Mouse (Mus musculus) hindbrain, embryonic 16.5 days (tissue): ENCODE data around the gene Fancb. TPM values are rescaled to one million over a fixed set of nuclear protein-coding genes. Genes with fewer than 3 reads are reported as not detected.

Experiments used
- ATAC-seq: fragments of 200-750 bp; cut with Nextera tagmentation; 2 replicates; pipeline ENCODE4 v1.8.0; 2017; ENCODE audit warnings: moderate TSS enrichment, moderate library complexity
- H3K27ac ChIP-seq: fragments of 300-500 bp; sonication (generic); 2 replicates; pipeline ENCODE4 v1.5.1; 2014; ENCODE audit warnings: low read depth, mild to moderate bottlenecking, control low read depth, low read length, moderate library complexity
- H3K27me3 ChIP-seq: fragments of 300-500 bp; sonication (generic); replicated peaks from 2 replicates; pipeline ENCODE4 v1.6.1; 2014; ENCODE audit warnings: low read length; ENCODE audit not compliant: control insufficient read depth, insufficient read depth
- H3K36me3 ChIP-seq: fragments of 300-500 bp; sonication (generic); 2 replicates; pipeline ENCODE4 v1.6.1; 2014; ENCODE audit warnings: mild to moderate bottlenecking, low read length, moderate library complexity, mixed read lengths; ENCODE audit not compliant: control insufficient read depth, insufficient read depth
- H3K4me1 ChIP-seq: fragments of 300-500 bp; sonication (generic); 2 replicates; pipeline ENCODE4 v1.6.1; 2014; ENCODE audit warnings: low read depth, low read length; ENCODE audit not compliant: control insufficient read depth, insufficient read depth
- H3K4me2 ChIP-seq: fragments of 300-500 bp; sonication (generic); 2 replicates; pipeline ENCODE4 v1.6.1; 2014; ENCODE audit warnings: mild to moderate bottlenecking, low read length, control low read depth, moderate library complexity
- H3K4me3 ChIP-seq: fragments of 300-500 bp; sonication (generic); 2 replicates; pipeline ENCODE4 v1.5.1; 2014; ENCODE audit warnings: mild to moderate bottlenecking, low read length, control low read depth, moderate library complexity
- H3K9ac ChIP-seq: fragments of 300-500 bp; sonication (generic); 2 replicates; pipeline ENCODE4 v1.6.1; 2014; ENCODE audit warnings: low read depth, mild to moderate bottlenecking, control low read depth, low read length, moderate library complexity
- H3K9me3 ChIP-seq: fragments of 300-500 bp; sonication (generic); 2 replicates; pipeline ENCODE4 v1.6.1; 2014; ENCODE audit warnings: mild to moderate bottlenecking, low read length, moderate library complexity; ENCODE audit not compliant: control insufficient read depth
- WGBS: fragments of 180-500 bp; shearing (Covaris S2); extraction: QIAGEN DNeasy Blood & Tissue Kit; methylation state at CpG from one replicate; pipeline ENCODE4 v1.1.7; 2014; 5-methylcytosine and 5-hydroxymethylcytosine counted together
- polyA plus RNA-seq: library from polyadenylated mRNA; unstranded; fragments of >200 nt; fragmentation: Nextera tagmentation; extraction: Ambion mirVana; gene quantifications from 2 replicates; pipeline ENCODE4 v1.2.1, GENCODE M21; 2015

The Fancb gene
- 2.9 and 3.4 TPM in 2 replicates for polyA plus RNA-seq

DNA sequence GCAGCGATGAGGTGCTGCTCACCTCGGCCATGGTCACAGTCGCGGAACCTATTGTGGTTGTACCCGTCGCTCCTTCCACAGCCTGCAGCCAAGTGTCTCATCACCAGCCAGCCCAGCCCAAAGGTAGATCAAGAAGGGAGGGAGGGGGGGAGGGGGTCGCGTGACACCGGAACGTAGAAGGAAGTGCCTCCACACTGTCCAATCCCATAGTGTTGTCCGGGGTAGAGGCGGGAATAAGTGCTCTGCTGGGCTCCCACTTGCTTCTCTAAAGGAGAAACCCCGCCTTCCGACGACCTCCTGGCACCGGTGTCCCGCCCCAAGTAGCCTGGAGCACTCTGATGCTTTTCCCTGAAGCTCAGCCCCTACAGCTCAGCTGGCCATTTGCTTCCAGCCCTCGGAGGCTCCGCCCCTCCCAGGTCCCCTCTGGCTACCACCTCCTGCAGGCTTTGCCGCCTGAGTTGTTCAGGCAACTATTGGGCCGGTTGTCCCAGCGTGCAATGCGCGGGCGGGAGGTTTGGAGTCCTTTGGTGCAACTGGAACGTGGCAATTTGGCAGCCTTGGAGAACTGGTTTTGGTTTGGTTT, at the start of gene Fancb, which contains the start of gene Mospd2:
Fancb (plus strand) TSS at position 400 of the 583 bp plus-strand sequence.
Mospd2 (minus strand) TSS at position 183 of the 583 bp plus-strand sequence.
- H3K36me3 ChIP-seq: no peaks in the 10 kb centered on the region
- peak within 1 kb of the TSS; percentile 47 for H3K4me3 ChIP-seq
- H3K9ac ChIP-seq: peak within 1 kb of the TSS; percentile 57
- no peaks in the 10 kb centered on the region for H3K27me3 ChIP-seq
- peak within 1 kb of the TSS; percentile 49 for H3K4me2 ChIP-seq
- 19% methylated on average over 20 of the region's 26 CpGs for WGBS
- H3K27ac ChIP-seq: 0 out of 2 replicates have a peak within 1 kb of the TSS, but pooled peaks have one; percentile 13
- no peaks in the 10 kb centered on the region for H3K9me3 ChIP-seq
- peaks cover 3% of the 10 kb centered on the region; the same call in 1 of the 2 replicates for H3K4me1 ChIP-seq
- ATAC-seq: peak; percentile 100

DNA sequence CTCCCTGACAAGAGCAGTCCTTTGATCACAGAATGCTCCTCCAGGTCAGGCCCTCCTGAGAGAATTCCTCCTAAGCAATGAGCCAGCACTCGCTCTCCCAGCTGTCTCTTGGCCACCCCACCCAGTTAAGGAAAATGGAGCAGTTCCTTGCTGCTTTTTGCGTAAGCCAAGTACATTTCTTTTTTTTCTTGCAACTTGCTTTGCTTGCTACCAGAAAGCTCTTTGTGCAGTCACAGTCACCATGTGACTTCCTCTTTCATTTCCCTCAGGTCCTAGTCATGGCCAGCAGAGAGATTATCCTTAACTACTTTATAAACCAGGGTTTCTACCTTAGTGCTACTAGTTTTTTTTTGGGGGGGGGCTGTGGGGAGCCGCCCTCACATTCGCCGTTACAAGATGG, 38.9 kb upstream of the Fancb start:
- no peak overlapping the region for H3K27ac ChIP-seq
- no peaks in the 10 kb centered on the region for H3K27me3 ChIP-seq
- no peaks in the 10 kb centered on the region for H3K9me3 ChIP-seq
- H3K4me1 ChIP-seq: no peaks in the 10 kb centered on the region
- no peak overlapping the region for H3K4me3 ChIP-seq
- no peak overlapping the region for H3K4me2 ChIP-seq
- 98% methylated on average over 5 of the region's 5 CpGs for WGBS
- peaks cover 6% of the 10 kb centered on the region; the same call in 1 of the 2 replicates for H3K36me3 ChIP-seq
- ATAC-seq: no peak
- H3K9ac ChIP-seq: no peak overlapping the region

DNA sequence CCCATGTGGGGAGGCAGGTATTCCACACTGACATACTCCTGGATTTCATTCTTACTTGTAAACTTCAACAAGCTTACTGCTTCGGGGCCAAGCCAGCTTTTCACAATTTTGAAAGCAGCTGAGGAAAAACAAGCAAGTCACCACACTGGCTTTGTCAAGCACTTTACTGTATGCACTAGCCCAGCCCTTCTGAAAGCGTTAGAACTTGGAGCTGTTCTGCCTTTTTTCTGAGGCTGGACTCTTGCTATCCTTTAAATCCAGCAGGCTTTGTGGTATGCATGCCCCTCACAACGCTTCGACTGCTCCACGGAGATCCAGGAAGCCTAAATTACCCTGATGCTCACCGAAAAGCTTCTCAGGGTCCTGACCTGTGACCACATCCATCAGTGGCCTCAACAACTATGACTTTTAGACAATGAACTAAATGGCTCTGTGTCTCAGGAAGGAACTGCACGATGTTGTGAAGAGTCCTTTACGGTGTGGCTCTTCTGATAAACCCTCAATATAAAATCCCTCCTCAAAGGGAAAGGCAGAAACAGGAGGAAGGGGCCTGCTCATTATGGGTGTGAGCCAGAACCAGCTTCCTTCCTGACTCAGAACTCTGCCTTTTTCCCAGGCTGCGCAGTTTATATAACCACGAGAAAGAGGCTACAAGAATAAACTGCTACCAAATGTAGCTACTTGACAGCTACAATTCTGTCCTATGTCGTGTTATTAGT, 28.4 kb upstream of the Fancb start:
- Histone ChIP-seq H3K4me3 (no peak overlapping the region), H3K9me3 (no peaks in the 10 kb centered on the region), H3K9ac (no peak overlapping the region), H3K27me3 (no peaks in the 10 kb centered on the region), H3K27ac (no peak overlapping the region), H3K4me2 (no peak overlapping the region), H3K36me3 (peaks cover 2% of the 10 kb centered on the region; the same call in 1 of the 2 replicates), H3K4me1 (no peaks in the 10 kb centered on the region)
- ATAC-seq: no peak
- WGBS: 59% methylated on average over 11 of the region's 11 CpGs

GRCm38 (mm10) chrX:164952601-164953375, 27.6 kb upstream of the Fancb start:
- Histone ChIP-seq H3K36me3 (peaks cover 2% of the 10 kb centered on the region; the same call in 1 of the 2 replicates), H3K27ac (no peak overlapping the region), H3K27me3 (no peaks in the 10 kb centered on the region), H3K4me1 (no peaks in the 10 kb centered on the region), H3K4me3 (no peak overlapping the region), H3K9ac (no peak overlapping the region), H3K4me2 (no peak overlapping the region), H3K9me3 (no peaks in the 10 kb centered on the region)
- WGBS: 84% methylated on average over 5 of the region's 5 CpGs
- no peak for ATAC-seq

DNA sequence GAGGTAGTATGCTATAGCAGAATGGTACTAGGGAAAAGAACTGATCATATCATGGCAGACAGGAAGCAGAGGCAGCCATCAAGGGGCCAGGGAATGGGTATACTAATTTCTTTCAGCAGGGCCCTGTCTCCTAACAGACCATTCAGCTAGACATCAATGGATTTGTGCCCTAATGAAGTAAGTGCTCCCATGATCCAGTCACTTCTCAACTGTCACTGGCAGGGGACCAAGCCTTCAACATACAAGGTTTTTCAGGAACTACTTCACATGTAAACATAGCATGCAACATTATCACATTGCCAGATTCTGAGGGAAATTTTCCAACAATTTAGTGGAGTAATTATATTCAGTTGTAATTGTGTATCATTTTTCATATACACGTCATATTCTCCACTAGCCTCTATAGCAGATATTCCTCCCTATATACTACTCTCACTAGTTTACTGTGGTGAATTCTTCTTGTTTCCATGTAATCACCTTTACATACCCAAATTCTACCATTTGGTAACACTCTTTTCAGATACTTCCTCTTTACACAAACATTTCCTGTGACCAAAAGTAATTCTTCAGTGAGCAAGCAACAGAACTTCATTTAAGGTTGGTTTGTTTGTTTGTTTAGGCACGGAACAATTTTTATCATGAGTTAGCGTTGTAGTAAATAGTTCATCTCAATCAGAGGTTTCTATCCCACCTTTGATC, 14.5 kb upstream of the Fancb start:
- no peak for ATAC-seq

GRCm38 (mm10) chrX:164971206-164971605, 9.2 kb upstream of the Fancb start:
- 86% methylated on average over 3 of the region's 3 CpGs for WGBS
- no peak overlapping the region for H3K9ac ChIP-seq

More for the DNA sequence above, 14.5 kb upstream of the Fancb start:
- WGBS: 92% methylated on average over 3 of the region's 3 CpGs
- Histone ChIP-seq H3K36me3 (no peaks in the 10 kb centered on the region), H3K4me2 (no peak overlapping the region), H3K9ac (no peak overlapping the region), H3K4me1 (no peaks in the 10 kb centered on the region), H3K27ac (no peak overlapping the region), H3K9me3 (no peaks in the 10 kb centered on the region), H3K4me3 (no peak overlapping the region), H3K27me3 (no peaks in the 10 kb centered on the region)

GRCm38 (mm10) chrX:164978866-164979265, 1.5 kb upstream of the Fancb start:
- Histone ChIP-seq H3K27me3 (no peaks in the 10 kb centered on the region), H3K4me2 (peak overlapping the region; percentile 49), H3K4me3 (no peak overlapping the region), H3K9ac (no peak overlapping the region), H3K27ac (no peak overlapping the region), H3K4me1 (peaks cover 3% of the 10 kb centered on the region; the same call in 1 of the 2 replicates), H3K9me3 (no peaks in the 10 kb centered on the region), H3K36me3 (no peaks in the 10 kb centered on the region)
- 93% methylated on average over 2 of the region's 2 CpGs for WGBS
- ATAC-seq: no peak

More at GRCm38 (mm10) chrX:164971206-164971605, 9.2 kb upstream of the Fancb start:
- ATAC-seq: no peak
- Histone ChIP-seq H3K27me3 (no peaks in the 10 kb centered on the region), H3K4me2 (no peak overlapping the region), H3K27ac (no peak overlapping the region), H3K4me1 (no peaks in the 10 kb centered on the region), H3K4me3 (no peak overlapping the region), H3K36me3 (no peaks in the 10 kb centered on the region), H3K9me3 (no peaks in the 10 kb centered on the region)

DNA sequence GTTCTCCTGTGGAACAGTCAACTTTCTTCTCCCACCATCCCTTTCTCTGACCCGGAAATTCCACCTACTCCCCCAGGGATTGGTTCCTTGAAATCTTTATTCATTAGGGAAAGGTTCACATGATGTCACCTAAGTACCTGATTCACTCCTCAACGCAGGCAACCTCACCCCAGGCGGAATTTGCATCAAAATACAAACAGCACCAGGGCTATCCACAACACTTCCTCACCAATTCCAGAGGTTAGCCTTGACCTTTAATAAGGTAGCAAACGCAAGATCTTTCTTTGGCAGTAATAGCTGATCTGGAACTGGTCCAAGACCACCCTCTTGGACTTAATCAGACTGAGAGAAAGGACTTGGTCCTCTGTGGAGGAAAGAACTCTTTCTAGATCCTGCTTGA, 22.7 kb downstream of the Fancb start:
- peaks cover 5% of the 10 kb centered on the region; the same call in 1 of the 2 replicates for H3K27me3 ChIP-seq
- 43% methylated on average over 4 of the region's 4 CpGs for WGBS
- H3K36me3 ChIP-seq: no peaks in the 10 kb centered on the region
- H3K4me2 ChIP-seq: no peak overlapping the region
- no peaks in the 10 kb centered on the region for H3K9me3 ChIP-seq
- H3K4me1 ChIP-seq: no peaks in the 10 kb centered on the region
- H3K27ac ChIP-seq: no peak overlapping the region
- no peak overlapping the region for H3K9ac ChIP-seq
- ATAC-seq: no peak
- no peak overlapping the region for H3K4me3 ChIP-seq
